Mouse (Mus musculus): Measurements from ENCODE around the gene Sec61a1. TPM values are rescaled to one million over a fixed set of nuclear protein-coding genes. Genes with fewer than 3 reads are reported as not detected.

The Sec61a1 gene
- total RNA-seq (2021) (100 to 1,000 TPM; 162 to 201 TPM), polyA plus RNA-seq (2012; rRNA removed) (226 and 328 TPM in 2 replicates)
- long read RNA-seq, transcript Sec61a1-201 (12 exons, 3,172 nt) = major isoform, 30 of 40 reads
- long read RNA-seq, partial matches to known transcripts = 4 of 40 reads
- long read RNA-seq, other reads (novel, unspliced or antisense) = 6 of 40 reads

GRCm38 (mm10) chr6:88518404-88519263 lies at the start of gene Sec61a1:
TSS of gene Sec61a1 (minus strand) at chr6:88518905.
- peak; percentile 98 for DNase-seq

- DNase-seq = no peak
Measured at GRCm38 (mm10) chr6:88566676-88567075, 48.0 kb upstream of the Sec61a1 start.

- no peak for DNase-seq
Measured at GRCm38 (mm10) chr6:88565033-88565432, 46.3 kb upstream of the Sec61a1 start.

- DNase-seq = no peak
Measured at GRCm38 (mm10) chr6:88560156-88560555, 41.5 kb upstream of the Sec61a1 start.

GRCm38 (mm10) chr6:88559688-88560087 lies 41.0 kb upstream of the Sec61a1 start:
- DNase-seq = no peak

GRCm38 (mm10) chr6:88558076-88558475 lies 39.4 kb upstream of the Sec61a1 start:
- peak; percentile 43 for DNase-seq

GRCm38 (mm10) chr6:88557548-88557947 lies 38.8 kb upstream of the Sec61a1 start:
- DNase-seq = no peak

GRCm38 (mm10) chr6:88549916-88550315 lies 31.2 kb upstream of the Sec61a1 start:
- DNase-seq = no peak

GRCm38 (mm10) chr6:88549137-88549814 lies 30.6 kb upstream of the Sec61a1 start:
- peak; percentile 45 for DNase-seq

GRCm38 (mm10) chr6:88548405-88549049 lies 29.8 kb upstream of the Sec61a1 start:
- DNase-seq = no peak

- no peak for DNase-seq
Measured at GRCm38 (mm10) chr6:88545397-88545790, 26.7 kb upstream of the Sec61a1 start.

GRCm38 (mm10) chr6:88544644-88545396 lies 26.1 kb upstream of the Sec61a1 start:
- no peak for DNase-seq

GRCm38 (mm10) chr6:88544241-88544640 lies 25.5 kb upstream of the Sec61a1 start:
- no peak for DNase-seq

- DNase-seq = peak; percentile 52
Measured at GRCm38 (mm10) chr6:88540093-88540755, 21.5 kb upstream of the Sec61a1 start.

- peak; percentile 83 for DNase-seq
Measured at GRCm38 (mm10) chr6:88530306-88530705, 11.6 kb upstream of the Sec61a1 start.

GRCm38 (mm10) chr6:88524056-88524455 lies 5.4 kb upstream of the Sec61a1 start:
- DNase-seq = no peak

- DNase-seq = no peak
Measured at GRCm38 (mm10) chr6:88523451-88523850, 4.7 kb upstream of the Sec61a1 start.

GRCm38 (mm10) chr6:88523043-88523442 lies 4.3 kb upstream of the Sec61a1 start:
- no peak for DNase-seq

GRCm38 (mm10) chr6:88522606-88523005 lies 3.9 kb upstream of the Sec61a1 start:
- DNase-seq = no peak

GRCm38 (mm10) chr6:88521821-88522220 lies 3.1 kb upstream of the Sec61a1 start:
- DNase-seq = no peak
